Mouse (Mus musculus): Measurements from ENCODE around the gene Trpv2.

- no peak for TF ChIP-seq CTCF (IDR thresholded peaks at IDR 0.05; ENCODE audit: low read depth, low read length)
- TF ChIP-seq TAL1 (conservative IDR thresholded peaks at IDR 0.05; ENCODE audit: low read depth, low read length): no peak
- no peak for TF ChIP-seq GATA1 (IDR thresholded peaks at IDR 0.05; ENCODE audit: borderline replicate concordance, low read length)
- TF ChIP-seq POLR2AphosphoS5 (IDR thresholded peaks at IDR 0.05; ENCODE audit: insufficient replicate concordance, low read depth, low read length): no peak
Measured at GRCm38 (mm10) chr11:62576530-62577152, 2.4 kb downstream of the Trpv2 start.
